Mouse (Mus musculus): ENCODE results near the gene Fam20c. TPM values are rescaled to one million over a fixed set of nuclear protein-coding genes. Genes with fewer than 3 reads are reported as not detected.

The Fam20c gene
- total RNA-seq, 2 experiments from 2014 or later = 7.9 to 15.8 TPM

DNA sequence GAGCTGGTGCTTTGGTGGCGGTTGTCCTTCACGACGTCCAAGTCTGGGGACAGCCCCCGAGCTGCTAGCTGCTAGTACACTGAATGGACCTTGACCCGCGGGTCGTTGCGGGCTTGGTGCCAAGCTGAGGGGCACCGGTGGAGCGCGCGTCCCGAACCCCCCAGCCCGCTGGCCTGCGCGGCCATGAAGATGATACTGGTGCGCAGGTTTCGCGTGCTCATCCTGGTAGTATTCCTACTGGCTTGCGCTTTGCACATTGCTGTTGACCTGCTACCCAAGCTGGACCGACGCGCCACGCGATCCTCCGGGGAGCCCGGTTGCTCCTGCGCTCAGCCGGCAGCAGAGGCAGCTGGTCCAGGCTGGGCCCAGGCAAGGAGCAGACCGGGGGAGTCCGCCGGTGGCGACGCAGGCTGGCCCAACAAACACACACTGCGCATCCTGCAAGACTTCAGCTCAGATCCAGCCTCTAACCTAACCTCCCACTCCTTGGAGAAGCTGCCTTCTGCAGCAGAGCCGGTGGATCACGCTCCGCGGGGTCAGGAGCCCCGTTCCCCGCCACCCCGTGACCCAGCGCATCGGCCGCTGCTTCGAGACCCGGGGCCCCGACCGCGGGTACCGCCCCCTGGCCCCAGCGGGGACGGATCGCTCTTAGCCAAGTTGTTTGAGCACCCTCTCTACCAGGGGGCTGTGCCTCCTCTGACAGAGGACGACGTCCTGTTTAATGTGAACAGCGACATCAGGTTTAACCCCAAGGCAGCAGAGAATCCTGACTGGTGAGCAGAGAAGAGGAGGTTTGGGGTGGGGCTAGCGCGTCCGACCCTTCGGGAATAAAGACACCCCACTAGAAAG lies 1.4 kb downstream of the Fam20c start:
- DNase-seq (ENCODE audit: low spot score in 2 of 2) = peak; percentile 45 to 46

DNA sequence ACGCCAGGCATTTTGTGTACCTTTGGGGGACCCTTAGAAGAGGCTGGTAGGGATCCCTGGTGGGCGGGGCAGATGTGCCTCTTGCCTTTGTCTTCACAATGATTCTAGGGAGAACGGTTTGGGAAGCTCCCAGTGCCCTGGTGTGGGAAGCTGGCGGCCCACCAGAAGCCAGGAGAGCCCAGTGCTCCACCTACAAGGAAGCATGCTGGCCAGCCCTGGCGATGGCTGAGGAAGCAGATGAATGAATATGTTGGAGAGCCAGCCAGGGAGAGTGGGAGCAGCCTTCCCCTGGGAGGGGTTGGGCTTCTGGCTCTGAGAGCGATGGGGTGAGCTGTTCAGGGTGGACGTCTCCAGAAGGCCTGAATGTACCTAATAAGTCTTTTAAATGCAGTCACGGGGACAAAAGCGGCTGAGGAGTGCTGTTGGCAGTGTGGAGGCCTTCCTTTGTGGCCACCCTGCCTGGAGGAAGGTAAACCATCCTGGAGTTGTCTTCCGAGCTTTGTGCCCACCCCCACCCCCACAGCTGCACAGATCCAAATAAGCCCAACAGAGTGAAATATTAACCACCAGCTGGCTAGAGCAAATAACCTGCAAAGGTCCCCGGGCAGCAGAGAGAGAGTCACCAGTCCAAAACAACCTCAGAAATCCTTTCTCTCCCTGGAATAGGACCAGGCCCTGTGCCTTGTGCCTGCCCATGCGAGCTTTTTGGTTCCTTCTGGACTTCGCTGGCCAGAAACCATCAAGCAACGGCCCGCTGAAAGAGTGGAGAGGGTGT lies 2.2 kb downstream of the Fam20c start:
- no peak for DNase-seq (ENCODE audit: low spot score in 2 of 2)

DNA sequence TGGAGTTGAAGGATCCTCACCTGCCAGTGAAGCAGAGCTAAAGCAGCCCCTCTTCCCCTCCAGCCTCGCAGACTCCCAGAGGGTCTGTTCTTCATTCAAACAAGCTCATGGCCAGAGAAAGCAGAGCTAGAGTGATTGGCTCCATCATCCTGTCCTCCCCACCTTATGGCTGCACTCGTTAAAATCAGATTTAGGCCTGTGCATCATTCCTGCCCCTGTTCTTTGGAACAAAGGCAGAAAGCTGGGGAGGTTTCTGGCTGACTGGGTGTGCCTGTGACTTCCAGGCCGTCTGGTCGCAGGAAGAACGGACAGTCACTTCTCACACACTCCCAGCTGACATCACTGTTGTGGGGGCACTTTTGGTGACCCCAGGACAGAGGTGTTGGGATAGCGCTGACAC lies 2.8 kb downstream of the Fam20c start:
- DNase-seq (ENCODE audit: low spot score in 2 of 2) = no peak

DNA sequence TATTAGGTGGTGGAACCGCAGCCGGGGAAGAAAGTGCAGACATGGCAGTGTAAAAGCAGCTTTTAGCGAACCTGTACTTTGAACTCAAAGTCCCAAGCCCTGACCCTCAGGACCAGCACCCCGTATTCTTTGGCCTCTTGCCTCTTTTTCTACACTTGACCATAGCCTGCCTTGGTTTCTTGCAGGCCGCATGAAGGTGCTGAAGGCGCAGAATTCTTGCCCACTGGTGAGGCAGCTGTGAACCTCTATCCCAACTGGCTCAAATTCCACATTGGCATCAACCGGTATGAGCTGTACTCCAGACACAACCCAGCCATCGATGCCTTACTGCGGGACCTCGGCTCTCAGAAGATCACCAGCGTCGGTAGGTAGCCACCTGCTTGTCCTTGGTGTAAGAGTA lies 3.3 kb downstream of the Fam20c start:
- DNase-seq (ENCODE audit: low spot score in 2 of 2) = no peak

DNA sequence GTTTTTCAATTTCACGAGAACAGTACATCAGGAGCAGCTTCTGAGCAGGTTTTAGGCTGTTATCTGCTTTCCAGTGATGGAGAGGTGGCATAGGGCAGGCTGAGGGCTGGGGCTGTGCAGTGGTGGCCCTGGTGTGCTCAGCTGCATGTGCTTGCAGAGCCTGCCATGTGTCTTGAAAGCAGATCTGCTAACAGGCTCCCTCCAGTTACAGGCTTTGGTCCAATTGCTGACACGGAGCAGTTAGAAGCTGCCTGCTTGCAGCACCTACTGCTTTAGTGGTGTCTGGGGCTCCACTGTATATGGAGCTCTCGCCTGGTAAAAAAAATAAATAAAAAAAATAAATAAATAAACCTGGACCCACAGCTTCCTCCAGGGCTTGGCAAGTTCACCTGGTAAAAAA lies 4.2 kb downstream of the Fam20c start:
- no peak for DNase-seq (ENCODE audit: low spot score in 2 of 2)

DNA sequence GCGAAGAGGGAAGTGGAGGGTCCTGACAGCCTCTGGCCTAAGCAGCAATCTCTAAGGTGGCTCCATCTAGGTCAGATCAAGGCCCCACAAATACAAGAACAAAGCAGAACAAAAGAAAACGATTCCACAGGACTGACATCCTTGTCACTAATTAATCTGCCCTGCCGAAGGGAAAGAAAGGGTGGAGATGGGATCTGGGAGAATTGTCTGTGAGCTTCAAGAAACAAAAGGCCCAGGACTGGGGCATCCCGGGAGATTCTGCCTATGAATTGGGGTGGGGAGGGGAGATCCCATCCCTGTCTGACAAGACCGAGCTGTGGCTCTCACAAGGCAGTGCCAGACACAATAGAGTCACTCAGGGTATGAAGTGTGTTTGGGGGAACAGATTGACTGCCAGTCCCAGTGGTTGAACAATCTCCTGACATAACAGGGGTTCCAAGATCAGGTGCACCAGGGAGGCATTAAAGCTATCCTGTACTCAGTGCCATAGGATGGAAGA lies 7.6 kb downstream of the Fam20c start:
- no peak for DNase-seq (ENCODE audit: low spot score in 2 of 2)

DNA sequence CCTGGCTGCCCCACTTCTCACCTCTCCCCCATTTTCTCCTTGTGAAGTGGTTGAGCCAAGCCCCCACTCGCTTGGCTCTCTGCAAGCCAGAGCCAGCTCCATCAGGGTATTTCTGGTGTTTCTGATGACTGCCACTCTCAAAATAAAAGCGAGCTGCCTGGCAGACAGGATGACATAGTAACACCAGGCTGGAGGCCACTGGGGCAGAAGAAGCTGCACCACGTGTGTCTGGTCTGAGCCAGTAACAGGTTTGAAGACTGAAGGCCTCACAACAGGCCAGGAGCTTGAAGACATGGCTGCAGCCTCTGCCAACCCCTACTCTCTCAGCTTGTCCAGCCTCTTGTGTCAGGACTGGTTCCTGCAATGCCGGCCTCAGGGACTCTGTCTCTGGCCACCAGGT lies 8.0 kb downstream of the Fam20c start:
- no peak for DNase-seq (ENCODE audit: low spot score in 2 of 2)

DNA sequence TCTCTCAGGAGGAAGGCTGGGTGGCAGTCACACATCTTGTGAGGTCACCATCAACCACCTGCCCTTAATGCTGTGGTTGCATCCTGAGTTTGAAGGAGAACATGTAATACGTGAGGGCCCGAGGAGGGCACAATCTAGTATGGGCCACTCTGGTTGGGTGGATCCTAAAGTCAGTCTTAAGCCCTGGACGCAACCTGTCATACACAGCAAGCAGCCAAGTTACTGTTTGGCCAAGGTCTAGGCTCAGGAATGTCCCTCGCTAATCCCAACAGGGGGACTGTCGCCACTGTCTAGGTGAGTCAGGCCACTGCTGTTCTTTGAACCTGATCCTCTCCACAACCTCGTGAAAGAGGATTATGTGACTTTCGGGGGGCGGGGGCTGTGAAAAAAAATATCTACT lies 10.3 kb downstream of the Fam20c start:
- DNase-seq (ENCODE audit: low spot score in 2 of 2) = no peak

DNA sequence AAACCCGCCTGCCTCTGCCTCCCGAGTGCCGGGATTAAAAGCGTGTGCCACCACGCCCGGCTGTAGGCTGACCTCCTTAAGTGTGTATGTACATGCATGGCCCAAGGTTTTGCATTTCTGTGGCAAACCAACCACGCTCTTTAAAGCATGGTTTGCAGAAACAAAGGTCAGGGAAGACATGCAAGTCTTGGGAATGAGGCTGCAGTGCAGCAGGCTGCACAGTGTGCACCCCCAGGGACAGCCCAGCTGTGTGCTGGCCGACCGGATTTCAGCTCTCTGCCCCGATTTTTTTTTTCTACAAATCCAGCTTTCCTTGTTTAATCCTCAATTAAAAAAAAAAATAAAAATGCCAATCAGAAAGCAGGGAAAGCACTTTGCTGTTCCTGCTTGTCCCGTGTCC lies 13.3 kb downstream of the Fam20c start:
- no peak for DNase-seq (ENCODE audit: low spot score in 2 of 2)

DNA sequence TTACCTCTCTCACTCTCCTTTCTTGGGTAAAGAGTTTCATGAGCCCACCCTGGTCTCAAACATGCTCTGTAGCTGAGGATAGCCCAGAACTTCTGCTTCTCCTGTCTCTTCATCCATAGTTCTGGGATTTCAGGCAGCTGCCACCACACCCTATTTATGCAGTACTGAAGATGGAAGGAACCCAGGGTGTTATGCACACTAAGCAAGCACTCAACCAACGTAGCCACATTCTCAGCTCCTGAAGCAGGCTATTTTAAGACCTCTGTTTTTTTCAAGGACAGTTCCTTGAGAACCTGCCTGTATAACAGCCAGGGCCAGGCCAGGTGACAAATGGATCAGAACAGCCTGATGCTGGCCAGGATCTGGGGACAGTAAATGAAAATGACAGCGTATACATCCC lies 14.4 kb downstream of the Fam20c start:
- no peak for DNase-seq (ENCODE audit: low spot score in 2 of 2)

DNA sequence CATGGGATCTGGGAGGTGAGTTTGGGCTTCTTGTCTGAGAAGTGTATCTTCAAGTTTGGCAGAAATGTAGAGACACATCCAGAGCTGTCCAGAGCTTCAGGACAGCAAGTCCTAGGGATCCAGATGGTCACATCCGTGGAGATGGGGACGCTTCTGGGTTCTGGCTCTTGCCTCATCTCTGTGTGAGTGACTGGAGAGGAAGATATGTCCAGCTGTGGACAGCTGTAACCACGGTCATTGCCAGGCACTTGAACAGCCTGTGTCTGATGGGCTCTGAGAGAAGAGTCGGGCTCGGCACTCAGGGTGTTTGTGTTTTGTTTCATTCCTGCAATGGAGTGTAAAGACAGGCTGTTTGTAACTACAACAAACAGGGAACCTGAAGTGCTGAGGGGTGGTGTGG lies 14.8 kb downstream of the Fam20c start:
- DNase-seq (ENCODE audit: low spot score in 2 of 2) = no peak

DNA sequence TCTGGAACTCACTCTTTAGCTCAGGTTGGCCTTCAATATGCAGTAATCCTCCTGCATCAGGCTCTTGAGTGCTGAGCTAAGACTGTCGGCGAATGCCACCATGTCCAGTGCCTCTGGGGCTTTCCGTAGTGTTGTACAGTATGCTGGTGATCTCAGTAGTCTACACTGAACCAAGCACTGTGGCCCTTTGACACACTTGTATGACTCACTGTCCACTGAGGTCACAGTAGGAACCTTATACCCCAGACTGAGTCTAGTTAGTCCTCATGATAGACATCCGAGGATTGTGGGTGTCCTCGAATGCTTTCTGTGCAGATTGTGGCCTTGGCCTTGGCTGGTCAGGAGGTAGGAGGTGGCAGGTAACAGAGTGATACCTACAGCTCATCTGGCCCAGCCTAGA lies 20.8 kb downstream of the Fam20c start:
- no peak for DNase-seq (ENCODE audit: low spot score in 2 of 2)

DNA sequence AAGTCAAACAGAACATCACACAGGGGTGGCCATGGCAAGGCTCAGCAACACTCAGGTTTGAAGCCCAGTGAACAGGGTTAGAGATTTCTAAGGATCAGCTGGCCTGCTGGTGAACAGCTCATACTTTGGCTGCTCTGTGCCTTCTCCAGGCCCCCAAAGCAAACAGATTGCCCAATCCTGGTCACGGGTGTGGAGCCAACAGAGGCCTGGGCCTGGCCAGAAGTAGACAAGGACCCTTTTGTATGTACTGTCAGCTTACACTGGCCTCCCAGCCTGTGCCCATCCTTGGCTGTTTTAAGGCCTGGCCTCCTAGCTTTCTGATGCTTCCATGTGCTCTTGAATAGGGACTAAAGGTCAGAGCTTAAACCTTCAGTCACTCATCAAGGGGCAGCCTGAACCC lies 22.0 kb downstream of the Fam20c start:
- no peak for DNase-seq (ENCODE audit: low spot score in 2 of 2)

DNA sequence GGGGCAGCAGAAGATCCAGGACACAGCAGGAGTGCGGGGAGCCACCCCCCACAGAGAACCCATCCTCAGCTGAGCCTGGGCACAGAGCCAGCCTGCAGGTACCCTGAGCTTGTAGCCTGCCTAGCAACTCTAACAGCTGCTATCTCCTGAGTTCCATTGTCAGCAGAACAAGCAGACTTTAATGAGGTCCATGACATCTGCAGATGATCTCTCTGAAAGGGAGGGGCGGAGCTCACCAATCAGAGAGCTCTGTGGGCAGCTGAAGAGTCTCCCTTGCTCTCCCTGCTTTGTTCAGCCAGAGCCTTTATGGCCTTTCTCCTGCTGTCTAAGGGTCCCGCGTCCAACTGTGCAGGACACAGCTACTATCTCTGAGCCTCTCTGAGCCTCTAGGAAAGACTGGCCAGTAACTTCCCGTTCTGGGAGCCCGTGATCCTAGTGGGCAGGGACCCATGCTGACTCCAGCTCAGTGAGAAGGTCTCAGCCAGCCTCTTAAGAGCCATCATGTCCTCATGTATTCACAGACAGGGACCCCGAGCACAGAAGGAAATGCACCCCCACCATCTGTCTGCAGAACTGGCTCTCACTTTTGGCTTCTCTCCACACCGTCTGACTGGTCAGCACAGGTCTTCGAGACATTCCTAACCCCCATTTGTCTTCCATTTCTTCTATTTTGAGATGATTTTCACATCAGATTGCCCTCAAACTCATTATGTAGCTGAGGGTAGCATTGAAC lies 24.6 kb downstream of the Fam20c start:
- DNase-seq (ENCODE audit: low spot score in 2 of 2) = no peak

DNA sequence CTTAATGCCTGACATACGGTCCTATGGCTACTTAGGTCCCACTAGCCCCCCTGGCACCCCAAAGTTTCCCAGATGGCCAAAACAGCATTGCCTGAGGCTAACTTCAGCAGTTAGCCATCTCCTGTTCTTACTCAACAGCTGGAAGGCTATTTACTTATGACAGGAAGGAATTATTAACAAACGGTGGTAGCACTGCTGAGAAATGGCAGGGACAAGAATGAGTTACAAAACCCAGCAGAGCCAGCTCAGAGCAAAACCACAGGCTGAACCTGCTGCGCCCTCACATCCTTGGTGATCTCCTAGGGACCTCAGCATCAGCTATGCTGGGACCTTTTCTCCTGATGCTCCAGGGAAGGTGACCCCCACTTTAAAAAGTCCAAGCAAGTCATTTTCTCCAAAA lies 25.3 kb downstream of the Fam20c start:
- DNase-seq (ENCODE audit: low spot score in 2 of 2) = no peak

DNA sequence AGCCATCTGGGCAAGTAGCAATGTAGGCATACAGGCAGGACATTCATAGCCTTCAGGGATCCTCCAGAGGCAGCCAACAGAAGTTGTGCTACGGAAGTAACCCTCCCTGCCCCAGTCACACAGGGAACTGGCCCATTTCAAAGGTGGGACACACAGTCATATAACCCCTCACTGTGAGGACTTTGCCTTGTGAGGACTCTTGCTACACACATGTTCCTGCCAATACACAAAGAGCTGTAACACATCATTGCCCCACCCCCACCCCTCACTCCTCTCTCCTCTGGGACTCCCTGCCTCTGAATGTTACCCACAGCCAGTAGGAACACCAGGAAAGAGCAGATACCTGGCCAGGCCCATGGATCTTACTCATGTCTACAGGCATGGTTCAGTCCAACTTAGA lies 28.4 kb downstream of the Fam20c start:
- DNase-seq (ENCODE audit: low spot score in 2 of 2) = no peak

DNA sequence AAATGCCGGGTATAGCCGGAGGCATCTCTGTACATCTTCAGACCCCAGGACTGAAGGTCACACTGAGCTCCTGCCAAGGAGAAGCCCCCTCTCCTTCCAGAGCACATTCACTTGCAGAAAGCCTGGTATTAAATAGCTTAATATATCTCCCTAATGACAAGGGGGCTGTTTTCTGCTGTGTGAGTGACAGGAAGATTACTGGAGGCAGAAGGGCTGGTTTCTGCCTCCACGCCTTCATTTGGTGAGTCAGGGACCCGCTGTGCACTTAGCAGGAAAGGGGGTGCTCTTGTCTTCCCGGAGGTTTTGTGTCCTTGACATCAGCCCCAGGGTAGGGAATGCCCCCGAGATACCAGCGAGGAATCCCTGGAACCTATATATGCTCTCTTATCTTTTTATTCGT lies 28.9 kb downstream of the Fam20c start:
- no peak for DNase-seq (ENCODE audit: low spot score in 2 of 2)

DNA sequence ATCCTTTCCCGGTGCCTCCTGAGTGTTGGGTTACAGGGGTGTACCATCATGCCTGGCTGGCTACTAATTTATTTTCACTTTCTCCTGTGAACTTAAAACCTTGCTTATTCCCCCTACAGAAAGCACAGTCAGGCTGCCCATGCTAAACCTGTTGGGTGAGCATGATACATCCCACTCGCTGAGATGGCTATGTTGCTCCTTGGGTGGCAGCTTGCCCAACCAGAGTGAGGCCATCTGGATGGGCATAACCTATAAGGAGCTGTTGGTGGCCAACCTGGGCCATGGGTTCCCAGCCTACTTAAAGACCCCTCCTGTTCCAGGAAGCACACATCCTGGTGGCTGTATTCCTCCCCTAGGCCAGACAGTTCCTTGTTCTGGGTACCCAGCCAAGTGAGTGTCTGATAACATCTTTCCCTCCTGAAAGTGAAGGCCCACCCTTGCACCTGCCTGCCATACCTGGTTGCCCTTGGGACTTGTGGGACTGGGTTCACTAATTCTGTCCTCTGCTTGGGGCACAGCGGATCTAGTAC lies 31.7 kb downstream of the Fam20c start:
- DNase-seq (ENCODE audit: low spot score in 2 of 2) = no peak

DNA sequence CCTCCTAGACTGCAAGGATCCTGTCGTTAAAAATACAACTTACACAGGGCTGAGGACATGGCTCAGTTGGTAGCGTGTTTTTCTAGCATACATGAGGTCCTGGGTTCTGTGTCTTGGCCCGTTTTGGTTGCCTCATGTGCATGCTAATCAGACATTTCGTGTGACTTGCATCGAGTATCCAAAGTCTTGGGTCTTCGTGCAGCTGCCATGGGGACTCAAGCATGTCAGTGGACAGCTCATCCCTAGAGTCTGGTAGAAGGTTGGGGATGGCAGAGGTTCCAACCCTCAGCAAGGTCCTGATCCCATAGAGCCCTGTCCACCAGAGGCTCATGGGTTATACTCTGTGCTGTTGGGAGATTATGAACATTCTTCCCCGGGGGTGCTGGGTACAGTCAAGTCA lies 33.3 kb downstream of the Fam20c start:
- DNase-seq (ENCODE audit: low spot score in 2 of 2) = no peak

DNA sequence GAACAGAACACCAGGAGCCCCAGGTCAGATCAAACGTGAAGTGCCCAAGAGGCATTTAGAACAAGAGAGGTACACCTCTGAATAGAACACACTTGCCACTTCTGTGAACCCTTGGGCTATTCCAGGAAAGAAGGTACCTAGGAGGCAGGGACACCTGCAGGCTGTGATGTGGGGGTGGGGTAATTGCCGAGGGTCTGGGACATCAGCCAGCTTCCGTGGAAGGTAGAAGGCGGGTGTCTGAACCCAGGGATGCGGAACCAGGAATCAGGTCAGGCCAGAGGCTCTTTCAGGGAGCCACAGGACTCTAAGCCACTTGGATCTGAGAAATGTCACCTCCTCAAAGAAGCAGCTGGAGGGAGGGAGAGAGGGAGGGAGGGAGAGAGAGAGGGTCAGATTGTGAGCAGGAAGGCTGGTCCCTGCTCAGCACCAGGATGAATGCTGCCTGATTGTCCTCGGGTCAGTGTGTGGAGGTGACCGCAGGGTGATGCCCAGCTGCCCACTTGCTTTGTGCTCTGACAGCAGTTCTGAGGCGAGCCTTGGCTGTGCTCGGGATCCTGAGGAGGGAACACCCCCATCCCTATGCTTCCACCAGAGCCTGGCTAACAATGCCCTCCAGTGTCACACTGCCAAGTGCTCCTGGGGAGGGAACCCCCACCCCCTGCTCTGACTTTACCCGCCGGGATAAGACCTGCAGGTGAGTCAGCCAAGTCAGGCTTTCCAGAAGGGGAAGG lies 34.3 kb downstream of the Fam20c start:
- no peak for DNase-seq (ENCODE audit: low spot score in 2 of 2)

DNA sequence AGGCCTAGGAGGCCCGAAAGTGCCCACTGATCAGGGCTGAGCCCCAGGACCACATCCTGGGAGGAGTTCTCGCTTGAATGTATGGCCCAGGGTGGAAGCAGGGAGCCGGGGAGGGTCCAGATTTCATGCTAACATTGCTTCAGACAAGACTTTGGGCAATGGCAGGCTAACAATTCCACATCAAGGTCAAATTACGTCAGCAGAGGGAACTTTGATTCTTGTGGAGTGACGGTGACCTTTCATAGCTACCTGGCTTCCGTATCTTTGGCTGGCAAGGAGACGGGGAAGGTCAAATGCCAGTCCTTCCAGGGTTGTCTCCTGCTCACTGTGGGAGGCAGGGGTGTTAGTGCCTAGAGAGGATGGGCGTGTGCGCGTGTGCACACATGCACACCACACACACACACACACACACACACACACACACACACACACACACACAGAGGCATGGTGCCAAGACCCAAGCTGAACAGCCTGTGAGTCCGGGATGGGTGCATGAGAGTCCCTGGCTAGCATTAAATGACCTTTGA lies 36.7 kb downstream of the Fam20c start:
- DNase-seq (ENCODE audit: low spot score in 2 of 2) = no peak
